Mouse (Mus musculus) testis, postnatal 10 days (tissue): Measurements from ENCODE around the gene Ccl5.

Source experiments
- DNase-seq: peaks from one replicate; pipeline ENCODE4 v3.0.0; 2021; ENCODE audit warnings: low spot score

Gene Ccl5

GRCm38 (mm10) chr11:83538705-83539314, 8.5 kb upstream of the Ccl5 start:
- no peak for DNase-seq

GRCm38 (mm10) chr11:83536831-83537230, 6.5 kb upstream of the Ccl5 start:
- no peak for DNase-seq

DNA sequence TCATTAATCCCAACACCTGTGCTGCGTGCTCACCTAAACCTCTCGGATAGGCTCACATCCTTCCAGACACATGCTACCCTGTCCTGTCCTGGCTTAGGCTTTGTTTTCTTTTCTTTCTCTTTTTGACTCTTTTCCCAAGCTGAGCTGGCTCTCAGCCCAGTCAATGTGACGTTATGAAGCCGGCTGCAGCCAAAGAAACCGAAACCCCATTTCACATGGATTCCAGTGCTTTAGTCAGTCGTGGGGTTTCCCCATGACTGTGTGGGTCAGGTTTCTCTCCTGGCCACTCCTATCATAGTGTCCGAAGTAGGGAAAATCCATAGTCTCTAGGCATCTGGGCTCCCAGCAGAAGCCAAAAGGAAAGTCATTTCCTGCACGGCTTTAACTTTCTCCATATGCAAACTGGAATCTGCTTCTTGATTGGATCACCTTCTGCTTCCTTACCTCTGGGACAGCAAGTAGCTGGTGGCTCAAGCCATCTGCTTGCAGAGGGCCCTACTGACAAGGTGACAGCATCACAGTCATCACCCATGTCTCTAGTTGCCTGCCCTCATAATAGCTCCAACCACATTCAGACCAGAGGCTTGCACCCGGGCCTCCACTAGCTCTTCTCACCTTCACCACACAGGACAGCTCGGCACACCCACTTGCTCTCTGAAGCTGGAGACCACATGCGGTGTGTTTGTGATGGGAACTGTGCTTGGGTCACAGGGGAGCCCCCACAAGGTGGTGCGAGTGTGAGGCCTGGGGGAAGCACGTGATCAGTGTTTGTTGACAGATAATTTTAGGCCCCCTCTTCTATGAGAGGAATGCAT, 4.5 kb upstream of the Ccl5 start:
- peak; percentile 75 for DNase-seq

- no peak for DNase-seq
These were observed 3.8 kb upstream of the Ccl5 start for GRCm38 (mm10) chr11:83534143-83534542.

GRCm38 (mm10) chr11:83533192-83533591, 2.9 kb upstream of the Ccl5 start:
- no peak for DNase-seq

GRCm38 (mm10) chr11:83529024-83529423, 1.3 kb downstream of the Ccl5 start:
- no peak for DNase-seq

GRCm38 (mm10) chr11:83522075-83522474, 8.2 kb downstream of the Ccl5 start, which contains the start of gene Heatr9:
TSS of gene Heatr9 (minus strand) at chr11:83522175.
- DNase-seq = no peak

DNA sequence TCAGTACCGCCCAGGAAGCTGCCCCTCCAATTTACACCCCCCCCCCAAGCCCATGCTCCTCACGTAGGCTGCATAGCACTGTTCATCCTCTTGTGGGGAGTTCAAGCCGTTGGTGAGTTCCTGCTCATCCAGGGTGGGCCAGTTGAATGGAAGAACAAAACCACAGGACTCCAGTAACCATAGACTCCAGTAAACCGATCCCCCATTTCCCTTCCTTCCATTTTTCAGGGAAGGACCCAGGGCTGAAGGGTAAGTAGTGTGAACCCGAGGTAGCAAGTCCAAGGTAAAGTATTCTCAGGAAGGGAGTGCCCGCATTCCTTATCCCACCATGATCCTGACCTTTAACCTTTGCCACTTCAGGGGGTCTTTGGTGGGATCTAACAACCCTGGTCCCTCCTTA, 11.9 kb downstream of the Ccl5 start:
- DNase-seq = peak; percentile 15

DNA sequence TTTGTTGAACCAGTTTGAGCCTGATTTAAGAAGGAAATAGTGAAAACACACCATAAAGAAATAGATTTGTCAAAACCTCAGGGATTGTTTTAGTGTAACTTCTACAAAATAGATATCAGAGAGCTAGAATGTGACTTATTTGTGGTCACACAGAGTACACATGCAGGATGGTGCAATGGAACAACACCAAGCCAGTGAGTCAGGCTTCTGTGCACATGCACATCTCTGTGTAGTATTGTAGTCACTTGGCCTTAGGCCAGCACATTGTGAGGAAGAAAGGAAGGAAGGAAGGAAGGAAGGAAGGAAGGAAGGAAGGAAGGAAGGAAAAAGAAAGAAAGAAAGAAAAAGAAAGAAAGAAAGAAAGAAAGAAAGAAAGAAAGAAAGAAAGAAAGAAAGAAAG, 13.2 kb downstream of the Ccl5 start:
- no peak for DNase-seq

DNA sequence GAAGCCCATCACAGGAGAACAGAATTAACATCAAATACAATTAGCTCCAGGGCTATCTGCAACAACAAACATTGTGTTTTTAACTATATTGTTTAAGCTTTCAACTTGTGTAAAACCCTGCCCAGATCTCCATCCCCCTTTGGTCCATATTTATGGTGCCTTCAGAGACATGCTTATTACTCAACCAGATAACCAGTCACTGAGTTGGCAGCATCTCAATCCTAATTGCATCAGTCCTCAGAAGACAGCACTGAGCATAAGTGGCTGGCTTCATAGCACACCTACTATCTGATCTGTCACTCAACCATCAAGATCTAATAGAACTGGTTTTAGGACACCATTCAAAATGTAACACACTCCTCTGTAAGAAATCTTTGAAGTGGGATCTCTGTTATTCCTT, 20.8 kb downstream of the Ccl5 start:
- DNase-seq = no peak

DNA sequence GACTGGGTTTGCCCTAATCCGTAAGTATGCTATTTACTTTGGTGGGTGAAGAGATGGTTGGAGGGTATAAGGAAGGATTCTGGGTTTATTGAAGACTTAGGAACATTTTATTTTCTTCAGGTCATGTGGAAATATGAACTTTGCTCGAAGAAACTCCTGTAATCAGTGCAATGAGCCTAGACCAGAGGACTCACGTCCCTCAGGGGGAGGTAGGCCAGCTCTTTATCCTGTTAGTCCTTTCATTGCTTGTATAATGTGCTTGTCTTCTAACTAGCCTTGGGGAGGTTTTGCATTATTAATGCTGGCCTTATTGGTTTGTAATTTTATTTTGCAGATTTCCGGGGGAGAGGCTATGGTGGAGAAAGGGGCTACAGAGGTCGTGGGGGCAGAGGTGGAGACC, 26.0 kb downstream of the Ccl5 start:
- DNase-seq = no peak

- DNase-seq = no peak
These were observed 34.7 kb downstream of the Ccl5 start for GRCm38 (mm10) chr11:83495571-83495970.

DNA sequence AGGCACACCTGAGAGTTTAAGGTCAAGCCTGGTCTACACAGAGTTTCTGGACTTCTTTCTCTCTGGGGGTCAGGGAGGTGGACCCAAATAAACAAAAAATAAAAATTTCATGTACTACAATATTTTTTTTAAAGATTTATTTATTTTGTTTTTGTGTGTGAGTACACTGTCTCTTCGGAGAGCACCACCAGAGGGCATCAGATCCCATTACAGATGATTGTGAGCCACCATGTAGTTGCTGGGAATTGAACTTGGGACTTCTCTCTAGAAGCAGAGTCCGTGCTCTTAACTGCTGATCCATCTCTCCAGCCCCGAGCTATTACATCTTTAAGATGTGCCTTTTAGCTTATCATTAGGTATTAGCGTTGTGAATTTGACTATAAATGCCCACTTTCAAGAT, 38.8 kb downstream of the Ccl5 start:
- no peak for DNase-seq
